ENCODE assay signal across 26 mouse cellular contexts in the genomic region with DNA sequence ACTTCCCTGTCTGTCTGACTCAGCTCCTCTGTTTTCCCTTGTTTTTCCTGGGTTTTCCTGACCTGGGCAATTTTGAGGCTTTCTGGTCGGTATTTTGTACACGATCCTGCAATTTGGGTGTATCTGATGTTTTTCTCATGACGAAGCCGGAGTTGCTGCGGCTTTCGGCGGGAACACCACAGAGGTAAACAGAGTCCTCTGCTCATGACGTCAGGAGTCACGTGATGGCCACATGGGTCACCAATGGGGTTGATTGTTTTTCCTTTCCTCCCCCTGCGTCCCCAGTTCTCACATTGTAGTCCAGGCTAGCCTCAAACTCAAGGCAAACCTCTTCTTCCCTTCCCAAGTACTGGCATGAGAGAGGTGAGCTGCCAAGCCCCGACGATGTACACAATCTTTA. TPM values are rescaled to one million over a fixed set of nuclear protein-coding genes. Genes with fewer than 3 reads are reported as not detected.
DNase-seq lines count a peak whose midpoint lies in the region; ATAC-seq and TF ChIP-seq lines count a peak whose summit lies in the region.
"Had no signal": no experiment of that assay in that cellular context is flagged by ENCODE, and none has a peak within 500 bp of the region (broad histone marks: within the 10 kb centered on the region; RNA-seq: fewer than 3 reads in every experiment).

No protein-coding gene starts in this region.

- WGBS in heart, embryonic 15.5 days: 78% methylated on average over 12 of the region's 12 CpGs
- WGBS in lung, postnatal 0 days: 66% methylated on average over 12 of the region's 12 CpGs
- 78% methylated on average over 12 of the region's 12 CpGs for whole genome bisulfite sequencing in intestine, embryonic 15.5 days
- 55% methylated on average over 12 of the region's 12 CpGs for WGBS in stomach, postnatal 0 days
- 73% methylated on average over 12 of the region's 12 CpGs for WGBS in heart, embryonic 11.5 days (ENCODE audit: insufficient replicate concordance)

- H3K9ac ChIP-seq in heart, embryonic 15.5 days: no peak overlapping the region
- no peak overlapping the region for H3K9ac ChIP-seq in lung, postnatal 0 days (replicated peaks; ENCODE audit: low read depth)
- H3K9ac ChIP-seq in intestine, embryonic 15.5 days: no peak overlapping the region
- H3K9ac ChIP-seq in stomach, postnatal 0 days (ENCODE audit: low read length): no peak overlapping the region
- no peak overlapping the region for H3K9ac ChIP-seq in heart, embryonic 11.5 days (ENCODE audit: low read depth, low read length)
- H3K9ac ChIP-seq: forebrain, embryonic 15.5 days; heart, embryonic 12.5 days; hindbrain, embryonic 15.5 days; liver, embryonic 13.5 days; midbrain, embryonic 13.5 days had no signal

- TF ChIP-seq EP300 in lung, postnatal 0 days (IDR thresholded peaks at IDR 0.05): no peak
- TF ChIP-seq EP300 in stomach, postnatal 0 days (optimal IDR thresholded peaks at IDR 0.05): no peak

- H3K27me3 ChIP-seq in heart, embryonic 15.5 days: peaks cover 4% of the 10 kb centered on the region; the same call in 1 of the 2 replicates
- no peaks in the 10 kb centered on the region for H3K27me3 ChIP-seq in lung, postnatal 0 days (replicated peaks; ENCODE audit: insufficient read depth, low read length)
- no peaks in the 10 kb centered on the region for H3K27me3 ChIP-seq in intestine, embryonic 15.5 days (replicated peaks)
- no peaks in the 10 kb centered on the region for H3K27me3 ChIP-seq in stomach, postnatal 0 days (ENCODE audit: control insufficient read depth, insufficient read depth, low read length)
- H3K27me3 ChIP-seq in heart, embryonic 11.5 days (ENCODE audit: control insufficient read depth, insufficient read depth, low read length): no peaks in the 10 kb centered on the region
- H3K27me3 ChIP-seq: forebrain, embryonic 15.5 days; hindbrain, embryonic 15.5 days; liver, embryonic 13.5 days; midbrain, embryonic 13.5 days had no signal

- no peak for TF ChIP-seq CTCF in lung, postnatal 0 days (IDR thresholded peaks at IDR 0.05)
- no peak for TF ChIP-seq CTCF in stomach, postnatal 0 days (IDR thresholded peaks at IDR 0.05; ENCODE audit: low read depth)

- no peaks in the 10 kb centered on the region for H3K36me3 ChIP-seq in heart, embryonic 15.5 days
- H3K36me3 ChIP-seq in lung, postnatal 0 days (ENCODE audit: insufficient read depth, low read length): no peaks in the 10 kb centered on the region
- no peaks in the 10 kb centered on the region for H3K36me3 ChIP-seq in intestine, embryonic 15.5 days
- H3K36me3 ChIP-seq in stomach, postnatal 0 days (ENCODE audit: control insufficient read depth, insufficient read depth, low read length): no peaks in the 10 kb centered on the region
- H3K36me3 ChIP-seq in heart, embryonic 11.5 days (ENCODE audit: control insufficient read depth, insufficient read depth, low read length): no peaks in the 10 kb centered on the region
- H3K36me3 ChIP-seq: forebrain, embryonic 15.5 days; heart, embryonic 12.5 days; hindbrain, embryonic 15.5 days; liver, embryonic 13.5 days; midbrain, embryonic 13.5 days had no signal

- H3K9me3 ChIP-seq in heart, embryonic 15.5 days (replicated peaks): no peaks in the 10 kb centered on the region
- H3K9me3 ChIP-seq in lung, postnatal 0 days (ENCODE audit: low read length): no peaks in the 10 kb centered on the region
- H3K9me3 ChIP-seq in intestine, embryonic 15.5 days: no peaks in the 10 kb centered on the region
- no peaks in the 10 kb centered on the region for H3K9me3 ChIP-seq in stomach, postnatal 0 days (ENCODE audit: control insufficient read depth, low read length)
- H3K9me3 ChIP-seq in heart, embryonic 11.5 days (replicated peaks; ENCODE audit: control insufficient read depth, low read length): no peaks in the 10 kb centered on the region
- H3K9me3 ChIP-seq: forebrain, embryonic 15.5 days; hindbrain, embryonic 15.5 days; midbrain, embryonic 13.5 days had no signal

- H3K4me2 ChIP-seq in heart, embryonic 15.5 days: peak overlapping the region; percentile 57; the same call in 1 of the 2 replicates
- H3K4me2 ChIP-seq in lung, postnatal 0 days (replicated peaks; ENCODE audit: low read depth, low read length): peak overlapping the region; percentile 48
- peak overlapping the region; percentile 45; the same call in 1 of the 2 replicates for H3K4me2 ChIP-seq in intestine, embryonic 15.5 days (replicated peaks)
- H3K4me2 ChIP-seq in stomach, postnatal 0 days (replicated peaks; ENCODE audit: low read depth): peak overlapping the region; percentile 58
- no peak overlapping the region for H3K4me2 ChIP-seq in heart, embryonic 11.5 days
- H3K4me2 ChIP-seq: midbrain, embryonic 13.5 days had no signal

- H3K27ac ChIP-seq in heart, embryonic 15.5 days: no peak overlapping the region
- H3K27ac ChIP-seq in lung, postnatal 0 days (ENCODE audit: low read length): no peak overlapping the region
- no peak overlapping the region for H3K27ac ChIP-seq in intestine, embryonic 15.5 days
- H3K27ac ChIP-seq in stomach, postnatal 0 days (replicated peaks): 0 out of 2 replicates have a peak overlapping the region, but pooled peaks have one; percentile 13
- no peak overlapping the region for H3K27ac ChIP-seq in heart, embryonic 11.5 days (ENCODE audit: low read depth, low read length)
- H3K27ac ChIP-seq: forebrain, embryonic 15.5 days; hindbrain, embryonic 15.5 days; layer of hippocampus, adult 2 months; liver, embryonic 13.5 days; midbrain, embryonic 13.5 days had no signal

- DNase-seq in heart, adult 18-20 months: no peak
- DNase-seq in lung, postnatal 0 days (ENCODE audit: low spot score): no peak
- no peak for DNase-seq in lung, postnatal 36 days
- DNase-seq in stomach, postnatal 0 days (ENCODE audit: low spot score): no peak
- DNase-seq: cerebellum, adult 9-10 months; gastrocnemius, postnatal 10 days; heart, postnatal 36 days; kidney, postnatal 25 days; liver, embryonic 13.5 days; right cerebral cortex, postnatal 25 days; spleen, adult 18-20 months; thymus, postnatal 36 days had no signal

- no peak overlapping the region for H3K4me3 ChIP-seq in heart, embryonic 15.5 days
- no peak overlapping the region for H3K4me3 ChIP-seq in lung, postnatal 0 days (ENCODE audit: low read depth, low read length)
- no peak overlapping the region for H3K4me3 ChIP-seq in intestine, embryonic 15.5 days (replicated peaks)
- H3K4me3 ChIP-seq in stomach, postnatal 0 days (ENCODE audit: low read depth, low read length): no peak overlapping the region
- H3K4me3 ChIP-seq in heart, embryonic 11.5 days (ENCODE audit: low read depth, low read length): no peak overlapping the region
- H3K4me3 ChIP-seq: erythroblast, embryonic 14.5 days; hindbrain, embryonic 15.5 days; layer of hippocampus, adult 2 months; liver, embryonic 13.5 days; megakaryocyte, embryonic 14.5 days; midbrain, embryonic 13.5 days had no signal

- H3K4me1 ChIP-seq in heart, embryonic 15.5 days (replicated peaks): peaks cover 8% of the 10 kb centered on the region
- H3K4me1 ChIP-seq in lung, postnatal 0 days (ENCODE audit: insufficient read depth, low read depth, low read length): no peaks in the 10 kb centered on the region
- H3K4me1 ChIP-seq in intestine, embryonic 15.5 days (replicated peaks): peaks cover 10% of the 10 kb centered on the region
- H3K4me1 ChIP-seq in stomach, postnatal 0 days (replicated peaks; ENCODE audit: control insufficient read depth, insufficient read depth): no peaks in the 10 kb centered on the region
- no peaks in the 10 kb centered on the region for H3K4me1 ChIP-seq in heart, embryonic 11.5 days (ENCODE audit: control insufficient read depth, insufficient read depth, low read length)
- H3K4me1 ChIP-seq: heart, embryonic 12.5 days; hindbrain, embryonic 15.5 days; megakaryocyte, embryonic 14.5 days; midbrain, embryonic 13.5 days had no signal

- ATAC-seq in heart, embryonic 15.5 days (replicated peaks; ENCODE audit: insufficient number of reproducible peaks, insufficient read depth, low FRiP score, low read depth): no peak
- no peak for ATAC-seq in lung, postnatal 0 days
- no peak for ATAC-seq in intestine, embryonic 15.5 days
- peak; percentile 3; the same call in 1 of the 2 replicates for ATAC-seq in stomach, postnatal 0 days (ENCODE audit: low FRiP score, low TSS enrichment)
- no peak for ATAC-seq in heart, embryonic 11.5 days (replicated peaks; ENCODE audit: insufficient number of reproducible peaks, low FRiP score, low TSS enrichment)
- no peak for ATAC-seq in cerebellum, adult (ENCODE audit: insufficient number of reproducible peaks, low FRiP score, low TSS enrichment)
- ATAC-seq: midbrain, embryonic 13.5 days had no signal

RNA-seq across cellular contexts. Expression of a gene that starts 20.1 kb away (rescaled TPM):
- 3.2 and 5.7 TPM in 2 replicates for polyA plus RNA-seq in heart, embryonic 15.5 days (2015; fragmentation: Nextera tagmentation; extraction: Ambion mirVana)
- total RNA-seq in heart, adult 18-20 months (2021): 10 to 100 TPM; 28.3 to 31.3 TPM
- polyA plus RNA-seq in lung, postnatal 0 days (2015; fragmentation: Nextera tagmentation; extraction: Ambion mirVana): 2.9 and 3.8 TPM in 2 replicates
- polyA plus RNA-seq in intestine, embryonic 15.5 days (2015; fragmentation: Nextera tagmentation; extraction: Ambion mirVana): 16.3 and 17.8 TPM in 2 replicates
- polyA plus RNA-seq in stomach, postnatal 0 days (2015; fragmentation: Nextera tagmentation; extraction: Ambion mirVana): 6.6 and 9.2 TPM in 2 replicates
- polyA plus RNA-seq in heart, embryonic 11.5 days (2014; fragmentation: Nextera tagmentation; extraction: Ambion mirVana): 1.2 and 1.3 TPM in 2 replicates
- total RNA-seq: common myeloid progenitor, adult 5-6 weeks; granulocyte monocyte progenitor cell, adult 5-6 weeks; monocyte, adult 5-6 weeks had no signal

RNA-seq across cellular contexts. Expression of a gene that starts 41.6 kb away (rescaled TPM):
- 2.7 and 4.2 TPM in 2 replicates for polyA plus RNA-seq in heart, embryonic 15.5 days (2015; fragmentation: Nextera tagmentation; extraction: Ambion mirVana)
- total RNA-seq in heart, adult 18-20 months (2021): 1 to 10 TPM; 6.2 to 6.6 TPM
- 9.7 and 10.3 TPM in 2 replicates for polyA plus RNA-seq in lung, postnatal 0 days (2015; fragmentation: Nextera tagmentation; extraction: Ambion mirVana)
- polyA plus RNA-seq in intestine, embryonic 15.5 days (2015; fragmentation: Nextera tagmentation; extraction: Ambion mirVana): 6.7 and 7.2 TPM in 2 replicates
- 3.9 and 4.9 TPM in 2 replicates for polyA plus RNA-seq in stomach, postnatal 0 days (2015; fragmentation: Nextera tagmentation; extraction: Ambion mirVana)
- 3.1 and 3.6 TPM in 2 replicates for polyA plus RNA-seq in heart, embryonic 11.5 days (2014; fragmentation: Nextera tagmentation; extraction: Ambion mirVana)
- total RNA-seq: monocyte, adult 5-6 weeks had no signal
- polyA plus RNA-seq: erythroblast, embryonic 14.5 days had no signal

RNA-seq across cellular contexts. Expression of a gene that starts 45.7 kb away (rescaled TPM):
- 1.9 and 3.2 TPM in 2 replicates for polyA plus RNA-seq in heart, embryonic 15.5 days (2015; fragmentation: Nextera tagmentation; extraction: Ambion mirVana)
- total RNA-seq in heart, adult 18-20 months (2021): 1 to 10 TPM in 1 of 2 experiments, under 1 TPM in 1; 0.52 to 1.2 TPM
- polyA plus RNA-seq in lung, postnatal 0 days (2015; fragmentation: Nextera tagmentation; extraction: Ambion mirVana): 2.0 and 2.4 TPM in 2 replicates
- polyA plus RNA-seq in intestine, embryonic 15.5 days (2015; fragmentation: Nextera tagmentation; extraction: Ambion mirVana): 3.9 and 5.1 TPM in 2 replicates
- 1.8 and 2.3 TPM in 2 replicates for polyA plus RNA-seq in stomach, postnatal 0 days (2015; fragmentation: Nextera tagmentation; extraction: Ambion mirVana)
- polyA plus RNA-seq in heart, embryonic 11.5 days (2014; fragmentation: Nextera tagmentation; extraction: Ambion mirVana): 2.0 and 2.4 TPM in 2 replicates
- polyA plus RNA-seq: erythroblast, embryonic 14.5 days had no signal
